Mouse (Mus musculus) MEL (cell line): ENCODE data around the gene Spag7. TPM values are rescaled to one million over a fixed set of nuclear protein-coding genes. Genes with fewer than 3 reads are reported as not detected.

Source experiments
- DNase-seq: peaks from one replicate; pipeline ENCODE4 v3.0.0; 2011; ENCODE audit warnings: low read depth, low spot score
- H3K27ac ChIP-seq: 2 replicates; pipeline ENCODE4 v1.5.1; 2012; ENCODE audit warnings: low read depth, mild to moderate bottlenecking, control low read depth, low read length, moderate library complexity; ENCODE audit not compliant: control insufficient read depth
- H3K27me3 ChIP-seq, 2 experiments: fragments of 150-350 bp in 1 of 2; sonication (generic) in 1 of 2; 2 replicates each; pipeline ENCODE4 v1.6.1; 2012; ENCODE audit warnings: low read length in 2 of 2, mild to moderate bottlenecking in 2 of 2, improper control_type of control experiment in 1 of 2, moderate library complexity in 1 of 2; ENCODE audit not compliant: insufficient read depth in 2 of 2, control insufficient read depth in 1 of 2
- H3K36me3 ChIP-seq, 2 experiments: 2 replicates each; pipeline ENCODE4 v1.6.1; 2012 to 2014; ENCODE audit warnings: low read length in 2 of 2, improper control_type of control experiment in 1 of 2, inconsistent platforms in 1 of 2, mild to moderate bottlenecking in 1 of 2; ENCODE audit not compliant: insufficient read depth in 2 of 2, control insufficient read depth in 1 of 2
- H3K4me1 ChIP-seq, 2 experiments: fragments of 150-350 bp in 1 of 2; sonication (generic) in 1 of 2; 2 replicates each; pipeline ENCODE4 v1.6.1; 2012; ENCODE audit warnings: low read length in 2 of 2, improper control_type of control experiment in 1 of 2, mild to moderate bottlenecking in 1 of 2; ENCODE audit not compliant: insufficient read depth in 2 of 2, control insufficient read depth in 1 of 2
- H3K4me3 ChIP-seq, 2 experiments: fragments of 150-350 bp in 1 of 2; sonication (generic) in 1 of 2; 2 replicates each; pipeline ENCODE4 v1.5.1; 2012; ENCODE audit warnings: low read depth in 2 of 2, low read length in 2 of 2, mild to moderate bottlenecking in 2 of 2, moderate library complexity in 2 of 2, control low read depth in 1 of 2, improper control_type of control experiment in 1 of 2; ENCODE audit not compliant: control insufficient read depth in 1 of 2, insufficient read depth in 1 of 2
- H3K79me2 ChIP-seq: 2 replicates; pipeline ENCODE4 v1.6.1; 2012; ENCODE audit warnings: mild to moderate bottlenecking, low read length, moderate library complexity; ENCODE audit not compliant: control insufficient read depth, poor library complexity, insufficient read depth
- H3K9ac ChIP-seq: 2 replicates; pipeline ENCODE4 v1.6.1; 2012; ENCODE audit warnings: low read depth, mild to moderate bottlenecking, control low read depth, low read length, moderate library complexity; ENCODE audit not compliant: control insufficient read depth, poor library complexity, severe bottlenecking
- H3K9me3 ChIP-seq: fragments of 150-350 bp; sonication (generic); replicated peaks from 2 replicates; pipeline ENCODE4 v1.6.1; 2012; ENCODE audit warnings: mild to moderate bottlenecking, low read length, improper control_type of control experiment, moderate library complexity; ENCODE audit not compliant: insufficient read depth
- CHD2 ChIP-seq: IDR thresholded peaks from 2 replicates; pipeline ENCODE4 v1.6.1; 2011; ENCODE audit warnings: low read length, improper control_type of control experiment
- CTCF ChIP-seq, 3 experiments: IDR thresholded peaks in 2 of 3; conservative IDR thresholded peaks in 1 of 3; 2 replicates each; pipeline ENCODE4 v1.5.1; 2011 to 2012; ENCODE audit warnings: low read length in 3 of 3, low read depth in 2 of 3, mild to moderate bottlenecking in 2 of 3, improper control_type of control experiment in 1 of 3, inconsistent platforms in 1 of 3, mixed read lengths in 1 of 3, moderate library complexity in 1 of 3; ENCODE audit not compliant: control insufficient read depth in 1 of 3, insufficient read depth in 1 of 3, poor library complexity in 1 of 3, severe bottlenecking in 1 of 3
- E2F4 ChIP-seq: IDR thresholded peaks from 2 replicates; pipeline ENCODE4 v1.6.1; 2011; ENCODE audit warnings: low read depth, low read length, improper control_type of control experiment, borderline replicate concordance
- ELF1 ChIP-seq: IDR thresholded peaks from 2 replicates; pipeline ENCODE4 v1.6.1; 2014; ENCODE audit warnings: low read depth, mild to moderate bottlenecking, inconsistent platforms, low read length, improper control_type of control experiment, moderate library complexity
- EP300 ChIP-seq, 2 experiments: IDR thresholded peaks; 2 replicates each; pipeline ENCODE4 v1.6.1; 2011; ENCODE audit warnings: improper control_type of control experiment in 2 of 2, low read length in 2 of 2, low read depth in 1 of 2, mild to moderate bottlenecking in 1 of 2
- ETS1 ChIP-seq: IDR thresholded peaks from 2 replicates; pipeline ENCODE4 v1.6.1; 2012; ENCODE audit warnings: low read depth, mild to moderate bottlenecking, inconsistent platforms, low read length, improper control_type of control experiment, moderate library complexity
- GATA1 ChIP-seq: IDR thresholded peaks from 2 replicates; pipeline ENCODE4 v1.6.1; 2011; ENCODE audit warnings: low read depth, low read length, improper control_type of control experiment
- HCFC1 ChIP-seq: IDR thresholded peaks from 2 replicates; pipeline ENCODE4 v1.6.1; 2012; ENCODE audit warnings: low read depth, mild to moderate bottlenecking, inconsistent platforms, low read length, improper control_type of control experiment, moderate library complexity
- JUND ChIP-seq: IDR thresholded peaks from 2 replicates; pipeline ENCODE4 v1.6.1; 2011; ENCODE audit warnings: low read depth, mild to moderate bottlenecking, improper control_type of control experiment, low read length
- KAT2A ChIP-seq: conservative IDR thresholded peaks from 2 replicates; pipeline ENCODE4 v1.6.1; 2012; ENCODE audit warnings: low read depth, low read length, improper control_type of control experiment, inconsistent platforms
- MAFK ChIP-seq: IDR thresholded peaks from 2 replicates; pipeline ENCODE4 v1.6.1; 2011; ENCODE audit warnings: low read depth, mild to moderate bottlenecking, low read length, improper control_type of control experiment, borderline replicate concordance
- MAX ChIP-seq: IDR thresholded peaks from 2 replicates; pipeline ENCODE4 v1.6.1; 2011; ENCODE audit warnings: low read length, improper control_type of control experiment
- MAZ ChIP-seq: IDR thresholded peaks from 2 replicates; pipeline ENCODE4 v1.6.1; 2012; ENCODE audit warnings: low read depth, mild to moderate bottlenecking, inconsistent platforms, low read length, improper control_type of control experiment
- MEF2A ChIP-seq: IDR thresholded peaks from 2 replicates; pipeline ENCODE4 v1.6.1; 2014; ENCODE audit warnings: low read depth, mild to moderate bottlenecking, inconsistent platforms, low read length, improper control_type of control experiment; ENCODE audit not compliant: poor library complexity, insufficient replicate concordance, severe bottlenecking; ENCODE audit errors: extremely low read depth
- MXI1 ChIP-seq: IDR thresholded peaks from 2 replicates; pipeline ENCODE4 v1.6.1; 2011; ENCODE audit warnings: mild to moderate bottlenecking, low read depth, low read length, improper control_type of control experiment
- MYC ChIP-seq: IDR thresholded peaks from 2 replicates; pipeline ENCODE4 v1.6.1; 2011; ENCODE audit warnings: low read depth, mild to moderate bottlenecking, low read length, improper control_type of control experiment, moderate library complexity
- NELFE ChIP-seq: IDR thresholded peaks from 2 replicates; pipeline ENCODE4 v1.6.1; 2011; ENCODE audit warnings: low read depth, low read length, improper control_type of control experiment
- NRF1 ChIP-seq: IDR thresholded peaks from 2 replicates; pipeline ENCODE4 v1.6.1; 2014; ENCODE audit warnings: low read depth, mild to moderate bottlenecking, inconsistent platforms, low read length, improper control_type of control experiment, moderate library complexity; ENCODE audit not compliant: poor library complexity, insufficient read depth, severe bottlenecking
- POLR2AphosphoS2 ChIP-seq: IDR thresholded peaks from 2 replicates; pipeline ENCODE4 v1.6.1; 2011; ENCODE audit warnings: low read length, improper control_type of control experiment
- POLR2AphosphoS5 ChIP-seq: IDR thresholded peaks from 2 replicates; pipeline ENCODE4 v1.6.1; 2012; ENCODE audit warnings: low read depth, borderline replicate concordance, mild to moderate bottlenecking, inconsistent platforms, low read length, moderate library complexity, mixed read lengths
- RAD21 ChIP-seq: IDR thresholded peaks from 2 replicates; pipeline ENCODE4 v1.6.1; 2011; ENCODE audit warnings: mild to moderate bottlenecking, low read depth, low read length, improper control_type of control experiment
- RCOR1 ChIP-seq: IDR thresholded peaks from 2 replicates; pipeline ENCODE4 v1.6.1; 2012; ENCODE audit warnings: low read depth, mild to moderate bottlenecking, inconsistent platforms, low read length, improper control_type of control experiment
- SIN3A ChIP-seq: IDR thresholded peaks from 2 replicates; pipeline ENCODE4 v1.6.1; 2012; ENCODE audit warnings: low read length, improper control_type of control experiment, inconsistent platforms
- SMC3 ChIP-seq: IDR thresholded peaks from 2 replicates; pipeline ENCODE4 v1.6.1; 2011; ENCODE audit warnings: low read depth, low read length, improper control_type of control experiment
- TAL1 ChIP-seq: IDR thresholded peaks from 2 replicates; pipeline ENCODE4 v1.6.1; 2012; ENCODE audit warnings: mild to moderate bottlenecking, inconsistent platforms, low read length, moderate library complexity, mixed read lengths
- TBP ChIP-seq: IDR thresholded peaks from 2 replicates; pipeline ENCODE4 v1.8.0; 2011; ENCODE audit warnings: low read depth, low read length, improper control_type of control experiment
- TCF12 ChIP-seq: IDR thresholded peaks from 2 replicates; pipeline ENCODE4 v1.6.1; 2014; ENCODE audit warnings: low read depth, mild to moderate bottlenecking, inconsistent platforms, low read length, improper control_type of control experiment, moderate library complexity
- UBTF ChIP-seq: IDR thresholded peaks from 2 replicates; pipeline ENCODE4 v1.6.1; 2012; ENCODE audit warnings: low read depth, mild to moderate bottlenecking, inconsistent platforms, low read length, improper control_type of control experiment, moderate library complexity, borderline replicate concordance; ENCODE audit not compliant: insufficient read depth
- USF1 ChIP-seq: IDR thresholded peaks from 2 replicates; pipeline ENCODE4 v1.6.1; 2014; ENCODE audit warnings: low read depth, mild to moderate bottlenecking, inconsistent platforms, low read length, improper control_type of control experiment, moderate library complexity
- USF2 ChIP-seq, 2 experiments: IDR thresholded peaks; 2 replicates each; pipeline ENCODE4 v1.6.1; 2011 to 2012; ENCODE audit warnings: improper control_type of control experiment in 2 of 2, low read length in 2 of 2, borderline replicate concordance in 1 of 2, inconsistent platforms in 1 of 2, low read depth in 1 of 2, mild to moderate bottlenecking in 1 of 2; ENCODE audit not compliant: insufficient read depth in 1 of 2
- ZC3H11A ChIP-seq: IDR thresholded peaks from 2 replicates; pipeline ENCODE4 v1.6.1; 2012; ENCODE audit warnings: low read depth, mild to moderate bottlenecking, inconsistent platforms, low read length, improper control_type of control experiment
- ZKSCAN1 ChIP-seq: IDR thresholded peaks from 2 replicates; pipeline ENCODE4 v1.6.1; 2012; ENCODE audit warnings: low read depth, mild to moderate bottlenecking, inconsistent platforms, low read length, improper control_type of control experiment, moderate library complexity
- ZMIZ1 ChIP-seq: IDR thresholded peaks from 2 replicates; pipeline ENCODE4 v1.6.1; 2012; ENCODE audit warnings: low read depth, mild to moderate bottlenecking, inconsistent platforms, low read length, improper control_type of control experiment, moderate library complexity
- ZNF384 ChIP-seq: IDR thresholded peaks from 2 replicates; pipeline ENCODE4 v1.6.1; 2012; ENCODE audit warnings: low read depth, mild to moderate bottlenecking, inconsistent platforms, low read length, improper control_type of control experiment
- polyA plus RNA-seq, 2 experiments: library from polyadenylated mRNA; stranded (reverse) in 1 of 2; unstranded in 1 of 2; fragments of >175 nt in 1 of 2; fragments of >200 nt in 1 of 2; gene quantifications; 2 replicates each; pipeline versions ENCODE4 v1.2.1 to v1.2.4; 2012; ENCODE audit warnings: low replicate concordance in 2 of 2, low read depth in 1 of 2; ENCODE audit not compliant: insufficient read length in 2 of 2, insufficient read depth in 1 of 2, missing spikeins in 1 of 2
- total RNA-seq: library from RNA; depleted of rRNA; stranded (reverse); fragments of 300-350 nt; gene quantifications from 2 replicates; pipeline ENCODE4 v1.2.3, GENCODE M21; 2012

Spag7 gene
- total and polyA plus RNA-seq, 3 experiments = 76.4 to 99.6 TPM; not detected in 1

DNA sequence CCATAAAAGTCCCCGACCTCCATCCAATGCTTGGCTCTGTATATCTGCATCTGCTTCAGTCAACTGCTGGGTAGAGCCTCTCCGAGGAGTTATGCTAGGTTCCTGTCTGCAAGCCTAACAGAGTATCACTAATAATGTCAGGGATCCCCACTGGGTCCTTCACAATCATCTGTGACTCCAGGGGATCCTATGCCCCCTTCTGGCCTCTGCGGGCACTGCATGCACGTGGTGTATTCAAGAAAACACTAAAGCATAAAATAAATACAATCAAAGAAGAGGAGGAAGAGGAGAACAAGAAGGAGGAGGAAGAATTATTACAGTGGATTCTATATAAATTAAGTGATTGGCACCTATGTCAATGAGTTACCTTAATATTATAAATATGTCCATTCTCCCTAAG, 43.7 kb downstream of the Spag7 start:
- DNase-seq = peak; percentile 89
- peaks cover 5 to 16% of the 10 kb centered on the region in 2 experiments for H3K4me1 ChIP-seq
- no peak for TF ChIP-seq TBP
- no peak for TF ChIP-seq RCOR1
- TF ChIP-seq UBTF = no peak
- no peak for TF ChIP-seq ZMIZ1
- no peak for TF ChIP-seq E2F4
- TF ChIP-seq MXI1 = peak; percentile 55; the same call in 1 of the 2 replicates
- TF ChIP-seq JUND = no peak
- no peak for TF ChIP-seq MAZ
- TF ChIP-seq HCFC1 = no peak
- TF ChIP-seq USF1 = peak; percentile 59
- no peak for TF ChIP-seq NRF1
- TF ChIP-seq MAX = peak; percentile 85
- peak; percentile 62; the same call in 1 of the 2 replicates for TF ChIP-seq SIN3A
- no peak for TF ChIP-seq MEF2A
- TF ChIP-seq CHD2 = no peak
- no peak for TF ChIP-seq POLR2AphosphoS2
- no peak for TF ChIP-seq ZKSCAN1
- no peak for TF ChIP-seq TAL1
- TF ChIP-seq GATA1 = no peak
- TF ChIP-seq MYC = peak; percentile 95
- TF ChIP-seq CTCF (IDR thresholded peaks at IDR 0.05 in 2 of 3, conservative IDR thresholded peaks at IDR 0.05 in 1 of 3; ENCODE audit: control insufficient read depth in 1 of 3, insufficient read depth in 1 of 3, low read depth in 2 of 3, low read length in 3 of 3, poor library complexity in 1 of 3, severe bottlenecking in 1 of 3) = peak; percentile 79 to 81 (median 80)
- TF ChIP-seq ETS1 = no peak
- TF ChIP-seq ZNF384 = no peak
- no peak for TF ChIP-seq ELF1
- TF ChIP-seq EP300 (IDR thresholded peaks at IDR 0.05; ENCODE audit: low read depth in 1 of 2, low read length in 2 of 2) = no peak
- no peak for TF ChIP-seq MAFK
- peak; percentile 78 for TF ChIP-seq ZC3H11A
- no peak for TF ChIP-seq POLR2AphosphoS5
- TF ChIP-seq TCF12 = no peak
- no peak for TF ChIP-seq KAT2A
- no peak for TF ChIP-seq USF2 (IDR thresholded peaks at IDR 0.05; ENCODE audit: borderline replicate concordance in 1 of 2, insufficient read depth in 1 of 2, low read depth in 1 of 2, low read length in 2 of 2)
- no peak for TF ChIP-seq NELFE
- peak; percentile 76 for TF ChIP-seq RAD21
- TF ChIP-seq SMC3 = peak; percentile 91
- TF ChIP-seq, all 39 proteins: peak for 9
- no peaks in the 10 kb centered on the region for H3K79me2 ChIP-seq
- H3K27me3 ChIP-seq = no peaks in the 10 kb centered on the region
- H3K9me3 ChIP-seq = no peaks in the 10 kb centered on the region
- H3K27ac ChIP-seq = no peak overlapping the region
- H3K4me3 ChIP-seq = no peak overlapping the region
- peaks cover 0 to 14% of the 10 kb centered on the region in 2 experiments; a peak in 2 of 4 replicates for H3K36me3 ChIP-seq
- H3K9ac ChIP-seq = no peak overlapping the region
